Mouse (Mus musculus): Measurements from ENCODE around the gene Gadd45a.

DNA sequence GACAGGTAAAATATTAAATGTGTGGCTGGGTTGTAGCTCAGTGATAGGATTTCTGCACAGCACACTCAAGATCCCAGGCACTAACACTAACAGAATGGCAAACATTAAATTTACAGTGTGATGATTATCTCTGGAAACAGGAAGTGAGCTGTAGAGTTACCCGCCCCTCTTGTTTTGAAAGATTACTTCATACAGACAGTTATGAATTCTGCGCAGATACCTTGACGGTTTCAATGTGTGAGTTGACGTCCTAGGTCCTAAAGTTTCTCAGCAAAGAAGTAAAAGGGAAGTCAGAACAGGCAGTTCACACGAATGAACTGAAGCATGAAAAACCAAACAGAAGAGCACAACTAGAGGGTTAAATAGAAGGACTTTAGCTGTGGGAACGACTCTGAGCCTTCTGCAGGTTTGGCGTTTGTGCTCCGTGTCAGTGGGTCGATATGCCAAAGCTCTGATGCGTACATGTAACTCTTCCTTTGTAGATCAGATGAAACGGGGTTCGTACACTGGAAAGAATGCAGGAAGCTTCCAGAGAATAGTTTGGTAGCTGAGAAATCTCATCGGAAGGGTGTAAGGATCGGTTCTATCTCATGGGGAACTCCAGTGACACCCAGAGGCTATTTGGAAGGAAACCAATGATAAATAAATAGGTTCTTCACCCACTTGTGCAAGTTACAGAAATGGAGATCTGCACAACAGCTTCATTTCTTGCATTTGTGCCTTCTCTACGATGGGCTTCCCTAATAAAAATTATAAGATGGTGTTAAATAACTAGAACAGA lies 19.0 kb upstream of the Gadd45a start:
- TF ChIP-seq GATA1 (IDR thresholded peaks at IDR 0.05; ENCODE audit: borderline replicate concordance, low read length) (no peak), FLI1 (IDR thresholded peaks at IDR 0.05; ENCODE audit: low read length) (no peak)
